Mouse (Mus musculus): Measurements from ENCODE around the gene Gpr156. TPM values are rescaled to one million over a fixed set of nuclear protein-coding genes. Genes with fewer than 3 reads are reported as not detected.

Gpr156 gene
- polyA plus RNA-seq, 1 experiment from 2014 or later = 1.1 TPM

DNA sequence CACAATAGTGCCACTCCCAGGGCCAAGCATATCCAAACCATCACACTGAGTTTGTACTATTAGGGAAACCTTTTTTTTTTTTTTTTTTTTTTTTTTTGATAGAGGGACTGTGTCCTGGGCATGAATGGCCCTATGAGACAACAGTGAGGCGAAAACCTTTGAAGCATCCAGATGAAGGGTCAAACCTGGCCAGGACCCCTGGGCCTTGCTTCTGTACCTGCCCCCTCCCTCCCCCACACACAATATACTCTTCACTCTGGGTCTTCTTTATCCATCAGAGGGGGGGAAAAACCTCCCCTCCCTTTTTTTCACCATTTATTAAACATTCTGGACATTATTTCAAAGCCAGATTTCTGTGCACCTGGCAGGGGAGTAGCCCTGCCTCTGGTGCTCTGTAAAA lies 83.5 kb downstream of the Gpr156 start:
- ATAC-seq (ENCODE audit: low FRiP score, low TSS enrichment) = no peak
- no peak overlapping the region for H3K4me3 ChIP-seq (ENCODE audit: low read length)
- H3K27ac ChIP-seq (ENCODE audit: low read depth, low read length) = no peak overlapping the region
- no peaks in the 10 kb centered on the region for H3K36me3 ChIP-seq (ENCODE audit: control insufficient read depth, insufficient read depth, low read length)
- 95% methylated on average over 1 of the region's 1 CpGs for WGBS
- no peak overlapping the region for H3K4me2 ChIP-seq (replicated peaks; ENCODE audit: low read depth, low read length)
- no peak overlapping the region for H3K9ac ChIP-seq (ENCODE audit: low read depth, low read length)
- no peaks in the 10 kb centered on the region for H3K9me3 ChIP-seq (ENCODE audit: control insufficient read depth, low read length)
- peaks cover 2% of the 10 kb centered on the region for H3K4me1 ChIP-seq (ENCODE audit: control insufficient read depth, insufficient read depth, low read length)
- H3K27me3 ChIP-seq (ENCODE audit: control insufficient read depth, insufficient read depth, low read length) = no peaks in the 10 kb centered on the region

DNA sequence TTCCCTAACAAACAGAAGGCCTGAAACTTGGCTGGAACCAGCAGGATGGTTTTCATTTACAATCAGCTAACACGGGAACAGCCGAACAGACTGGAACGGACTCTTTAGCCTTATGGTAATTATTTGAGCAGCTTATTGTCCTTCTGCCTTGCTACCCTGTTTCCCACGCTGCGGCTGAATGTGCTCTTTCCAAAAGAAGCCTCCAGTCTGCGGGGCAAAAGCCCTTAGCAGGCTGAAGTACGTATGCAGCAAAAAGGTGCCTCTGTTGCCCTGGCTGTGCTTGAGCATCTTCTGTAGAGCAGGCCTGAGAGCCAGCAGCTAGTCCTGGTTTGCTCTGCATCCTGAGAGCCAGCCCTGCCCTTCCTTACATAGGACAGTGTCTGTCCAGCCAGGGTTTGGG lies 83.9 kb downstream of the Gpr156 start:
- no peak overlapping the region for H3K27ac ChIP-seq (ENCODE audit: low read depth, low read length)
- 78% methylated on average over 7 of the region's 7 CpGs for WGBS
- no peak for ATAC-seq (ENCODE audit: low FRiP score, low TSS enrichment)

GRCm38 (mm10) chr16:38001766-38002165 lies 85.5 kb downstream of the Gpr156 start:
- H3K9ac ChIP-seq (ENCODE audit: low read depth, low read length) = no peak overlapping the region
- no peak overlapping the region for H3K27ac ChIP-seq (ENCODE audit: low read depth, low read length)
- no peak overlapping the region for H3K4me2 ChIP-seq (replicated peaks; ENCODE audit: low read depth, low read length)
- H3K9me3 ChIP-seq (ENCODE audit: control insufficient read depth, low read length) = no peaks in the 10 kb centered on the region
- 21% methylated on average over 2 of the region's 2 CpGs for WGBS
- no peak for ATAC-seq (ENCODE audit: low FRiP score, low TSS enrichment)
- H3K36me3 ChIP-seq (ENCODE audit: control insufficient read depth, insufficient read depth, low read length) = no peaks in the 10 kb centered on the region
- no peaks in the 10 kb centered on the region for H3K27me3 ChIP-seq (ENCODE audit: control insufficient read depth, insufficient read depth, low read length)
- no peak overlapping the region for H3K4me3 ChIP-seq (ENCODE audit: low read length)
- H3K4me1 ChIP-seq (ENCODE audit: control insufficient read depth, insufficient read depth, low read length) = no peaks in the 10 kb centered on the region

More for the DNA sequence above, 83.9 kb downstream of the Gpr156 start:
- Histone ChIP-seq H3K9ac (ENCODE audit: low read depth, low read length) (no peak overlapping the region), H3K9me3 (ENCODE audit: control insufficient read depth, low read length) (no peaks in the 10 kb centered on the region), H3K36me3 (ENCODE audit: control insufficient read depth, insufficient read depth, low read length) (no peaks in the 10 kb centered on the region), H3K4me3 (ENCODE audit: low read length) (no peak overlapping the region), H3K27me3 (ENCODE audit: control insufficient read depth, insufficient read depth, low read length) (no peaks in the 10 kb centered on the region), H3K4me1 (ENCODE audit: control insufficient read depth, insufficient read depth, low read length) (no peaks in the 10 kb centered on the region), H3K4me2 (replicated peaks; ENCODE audit: low read depth, low read length) (no peak overlapping the region)

DNA sequence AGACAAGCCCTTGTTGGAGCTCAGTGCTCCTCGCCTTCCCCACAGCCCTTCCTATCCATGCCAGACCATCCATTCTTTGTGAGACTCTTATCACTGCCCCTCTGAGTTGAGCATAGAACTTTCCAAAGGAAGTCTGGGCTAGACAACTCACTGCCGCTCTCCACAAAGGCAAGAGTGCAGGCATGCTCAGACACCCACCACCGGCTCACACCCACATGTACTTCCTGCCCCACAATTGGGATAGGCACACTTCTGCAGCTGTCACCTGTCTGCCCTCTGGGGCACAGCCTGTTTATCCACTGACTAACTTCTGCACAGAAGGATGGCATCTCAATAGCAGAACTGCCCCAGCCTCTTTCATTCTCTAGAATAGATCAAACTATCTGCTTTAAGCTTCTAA lies 86.2 kb downstream of the Gpr156 start:
- Histone ChIP-seq H3K9me3 (ENCODE audit: control insufficient read depth, low read length) (no peaks in the 10 kb centered on the region), H3K27ac (ENCODE audit: low read depth, low read length) (no peak overlapping the region), H3K27me3 (ENCODE audit: control insufficient read depth, insufficient read depth, low read length) (no peaks in the 10 kb centered on the region), H3K4me1 (ENCODE audit: control insufficient read depth, insufficient read depth, low read length) (no peaks in the 10 kb centered on the region), H3K36me3 (ENCODE audit: control insufficient read depth, insufficient read depth, low read length) (no peaks in the 10 kb centered on the region), H3K4me3 (ENCODE audit: low read length) (no peak overlapping the region), H3K4me2 (replicated peaks; ENCODE audit: low read depth, low read length) (no peak overlapping the region), H3K9ac (ENCODE audit: low read depth, low read length) (no peak overlapping the region)
- ATAC-seq (ENCODE audit: low FRiP score, low TSS enrichment) = no peak
- 73% methylated on average over 3 of the region's 3 CpGs for WGBS

DNA sequence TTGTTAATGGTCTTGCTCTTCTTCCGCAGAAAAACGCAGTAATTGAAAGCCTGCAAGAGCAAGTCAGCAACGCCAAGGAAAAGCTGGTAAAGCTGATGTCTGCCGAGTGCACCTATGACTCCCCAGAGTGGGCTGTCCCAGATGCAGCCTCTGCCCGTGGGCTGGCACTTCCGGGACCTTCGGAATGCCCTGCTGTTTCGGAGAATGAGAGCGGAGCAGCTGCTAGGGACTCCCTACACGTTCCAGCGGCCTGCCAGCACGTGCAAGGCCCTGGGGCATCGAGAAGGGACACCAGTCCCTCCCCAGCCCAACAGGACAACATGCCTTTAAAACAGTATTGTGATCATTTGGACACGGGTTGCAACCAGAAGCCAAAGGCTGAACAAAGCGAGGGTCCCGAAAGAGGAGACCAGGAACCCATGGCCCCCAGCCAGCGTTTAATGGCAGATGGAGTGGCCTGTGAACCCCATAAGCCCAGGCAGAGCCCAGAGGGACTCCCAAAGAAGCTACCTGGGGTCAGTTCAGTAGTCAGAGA lies 88.3 kb downstream of the Gpr156 start:
- Histone ChIP-seq H3K36me3 (ENCODE audit: control insufficient read depth, insufficient read depth, low read length) (no peaks in the 10 kb centered on the region), H3K9me3 (ENCODE audit: control insufficient read depth, low read length) (no peaks in the 10 kb centered on the region), H3K27me3 (ENCODE audit: control insufficient read depth, insufficient read depth, low read length) (no peaks in the 10 kb centered on the region), H3K4me3 (ENCODE audit: low read length) (no peak overlapping the region), H3K27ac (ENCODE audit: low read depth, low read length) (no peak overlapping the region), H3K9ac (ENCODE audit: low read depth, low read length) (no peak overlapping the region), H3K4me2 (replicated peaks; ENCODE audit: low read depth, low read length) (no peak overlapping the region), H3K4me1 (ENCODE audit: control insufficient read depth, insufficient read depth, low read length) (no peaks in the 10 kb centered on the region)
- ATAC-seq (ENCODE audit: low FRiP score, low TSS enrichment) = no peak
- whole genome bisulfite sequencing = 92% methylated on average over 17 of the region's 17 CpGs

- Histone ChIP-seq H3K4me3 (ENCODE audit: low read length) (no peak overlapping the region), H3K9ac (ENCODE audit: low read depth, low read length) (no peak overlapping the region), H3K9me3 (ENCODE audit: control insufficient read depth, low read length) (no peaks in the 10 kb centered on the region), H3K27me3 (ENCODE audit: control insufficient read depth, insufficient read depth, low read length) (no peaks in the 10 kb centered on the region), H3K4me2 (replicated peaks; ENCODE audit: low read depth, low read length) (no peak overlapping the region), H3K36me3 (ENCODE audit: control insufficient read depth, insufficient read depth, low read length) (no peaks in the 10 kb centered on the region), H3K27ac (ENCODE audit: low read depth, low read length) (no peak overlapping the region), H3K4me1 (ENCODE audit: control insufficient read depth, insufficient read depth, low read length) (no peaks in the 10 kb centered on the region)
- WGBS = 89% methylated on average over 10 of the region's 10 CpGs
- ATAC-seq (ENCODE audit: low FRiP score, low TSS enrichment) = no peak
Observed at GRCm38 (mm10) chr16:38005471-38005870, 89.2 kb downstream of the Gpr156 start.

DNA sequence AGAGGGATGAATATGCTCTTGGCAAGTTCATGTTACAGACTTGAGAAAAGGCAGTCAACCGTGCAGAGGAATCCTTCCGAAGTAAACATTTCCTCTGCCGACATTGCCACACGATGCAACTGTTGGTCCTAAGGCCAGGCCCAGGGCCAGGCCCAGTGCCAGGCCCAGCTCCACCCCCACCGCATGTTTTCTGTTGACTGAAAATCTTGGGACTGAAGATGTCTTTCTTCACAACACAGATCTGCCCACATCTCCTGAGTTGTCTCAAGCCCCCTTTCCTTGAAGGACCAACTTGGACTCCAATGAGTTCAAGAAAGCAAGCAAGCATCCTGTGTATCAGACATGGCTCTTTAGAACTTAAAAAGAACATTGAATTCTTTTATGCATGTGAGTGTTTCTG lies 92.1 kb downstream of the Gpr156 start:
- ATAC-seq (ENCODE audit: low FRiP score, low TSS enrichment) = no peak

GRCm38 (mm10) chr16:38009041-38009825 lies 92.9 kb downstream of the Gpr156 start:
- H3K9me3 ChIP-seq (ENCODE audit: control insufficient read depth, low read length) = no peaks in the 10 kb centered on the region
- H3K27me3 ChIP-seq (ENCODE audit: control insufficient read depth, insufficient read depth, low read length) = no peaks in the 10 kb centered on the region
- H3K36me3 ChIP-seq (ENCODE audit: control insufficient read depth, insufficient read depth, low read length) = no peaks in the 10 kb centered on the region
- H3K4me2 ChIP-seq (replicated peaks; ENCODE audit: low read depth, low read length) = no peak overlapping the region
- 85% methylated on average over 14 of the region's 14 CpGs for WGBS
- no peak overlapping the region for H3K9ac ChIP-seq (ENCODE audit: low read depth, low read length)
- ATAC-seq (ENCODE audit: low FRiP score, low TSS enrichment) = no peak
- no peaks in the 10 kb centered on the region for H3K4me1 ChIP-seq (ENCODE audit: control insufficient read depth, insufficient read depth, low read length)
- H3K4me3 ChIP-seq (ENCODE audit: low read length) = no peak overlapping the region
- no peak overlapping the region for H3K27ac ChIP-seq (ENCODE audit: low read depth, low read length)

More for the DNA sequence above, 92.1 kb downstream of the Gpr156 start:
- 59% methylated on average over 5 of the region's 5 CpGs for WGBS
- Histone ChIP-seq H3K9ac (ENCODE audit: low read depth, low read length) (no peak overlapping the region), H3K4me1 (ENCODE audit: control insufficient read depth, insufficient read depth, low read length) (no peaks in the 10 kb centered on the region), H3K4me2 (replicated peaks; ENCODE audit: low read depth, low read length) (no peak overlapping the region), H3K4me3 (ENCODE audit: low read length) (no peak overlapping the region), H3K27me3 (ENCODE audit: control insufficient read depth, insufficient read depth, low read length) (no peaks in the 10 kb centered on the region), H3K9me3 (ENCODE audit: control insufficient read depth, low read length) (no peaks in the 10 kb centered on the region), H3K36me3 (ENCODE audit: control insufficient read depth, insufficient read depth, low read length) (no peaks in the 10 kb centered on the region), H3K27ac (ENCODE audit: low read depth, low read length) (no peak overlapping the region)

GRCm38 (mm10) chr16:38011486-38011885 lies 95.2 kb downstream of the Gpr156 start:
- no peak overlapping the region for H3K9ac ChIP-seq (ENCODE audit: low read depth, low read length)
- no peak for ATAC-seq (ENCODE audit: low FRiP score, low TSS enrichment)
- H3K4me3 ChIP-seq (ENCODE audit: low read length) = no peak overlapping the region
- no peak overlapping the region for H3K27ac ChIP-seq (ENCODE audit: low read depth, low read length)
- 95% methylated on average over 13 of the region's 13 CpGs for WGBS
- no peak overlapping the region for H3K4me2 ChIP-seq (replicated peaks; ENCODE audit: low read depth, low read length)
- H3K27me3 ChIP-seq (ENCODE audit: control insufficient read depth, insufficient read depth, low read length) = no peaks in the 10 kb centered on the region
- H3K4me1 ChIP-seq (ENCODE audit: control insufficient read depth, insufficient read depth, low read length) = no peaks in the 10 kb centered on the region
- no peaks in the 10 kb centered on the region for H3K36me3 ChIP-seq (ENCODE audit: control insufficient read depth, insufficient read depth, low read length)
- H3K9me3 ChIP-seq (ENCODE audit: control insufficient read depth, low read length) = no peaks in the 10 kb centered on the region
